Mouse (Mus musculus) testis, postnatal 10 days (tissue): ENCODE measurements at regions not wholly inside any gene's neighbourhood (a gene's known extent, or its start where the extent isn't known, plus 50 kb on each side); places are given as distances from the start of the nearest gene placed in this dataset.
A peak's percentile ranks its signal among the peaks of the same experiment; 100 is the strongest.

ENCODE experiments used
- DNase-seq: peaks from one replicate; pipeline ENCODE4 v3.0.0; 2021; ENCODE audit warnings: low spot score

GRCm38 (mm10) chr13:59962676-59963664 is 140.0 kb upstream of the Tut7 start:
- no peak for DNase-seq

DNA sequence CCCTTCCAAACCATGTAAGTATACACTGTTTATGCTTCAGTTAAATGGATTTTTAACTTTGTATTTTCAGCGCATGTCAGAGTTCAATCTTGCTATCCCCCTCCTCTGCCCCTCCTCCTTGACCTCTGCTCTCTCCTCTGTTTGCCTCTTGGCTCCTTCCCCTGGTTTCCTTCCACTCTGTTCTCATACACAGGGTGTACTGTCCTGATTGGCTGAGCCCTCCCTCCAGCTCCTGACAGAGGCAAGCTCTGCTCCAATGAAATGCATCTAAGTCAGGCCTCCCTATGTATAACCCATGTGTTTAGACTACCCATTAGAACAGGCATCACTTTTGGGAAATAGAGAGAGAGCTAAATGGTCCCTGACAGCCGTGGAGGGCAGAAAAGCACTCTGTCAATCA is 133.5 kb upstream of the Tut7 start:
- no peak for DNase-seq

DNA sequence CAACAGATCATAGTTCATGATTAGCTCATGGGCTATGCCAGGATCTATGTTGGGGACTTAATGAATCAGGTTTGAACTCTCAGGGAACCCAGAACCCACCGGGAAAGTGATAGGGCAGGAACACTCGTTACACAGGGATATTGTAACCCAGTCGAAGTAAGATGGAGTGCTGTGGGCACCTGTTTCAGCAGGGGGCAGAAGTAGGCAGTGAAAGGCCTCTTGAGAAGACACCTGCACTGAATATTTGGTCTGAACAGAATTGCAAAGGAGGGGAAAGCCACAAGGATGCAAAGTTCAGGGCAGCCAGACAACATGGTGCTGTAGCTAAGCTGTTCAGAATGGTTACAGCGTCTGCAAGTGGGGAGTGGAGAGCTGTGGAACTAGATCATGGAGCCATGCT is 129.9 kb upstream of the Tut7 start:
- no peak for DNase-seq

- DNase-seq: no peak
These were observed 129.2 kb upstream of the Tut7 start for GRCm38 (mm10) chr13:59952116-59952515.

GRCm38 (mm10) chr13:59950281-59950680 is 127.3 kb upstream of the Tut7 start:
- no peak for DNase-seq

DNA sequence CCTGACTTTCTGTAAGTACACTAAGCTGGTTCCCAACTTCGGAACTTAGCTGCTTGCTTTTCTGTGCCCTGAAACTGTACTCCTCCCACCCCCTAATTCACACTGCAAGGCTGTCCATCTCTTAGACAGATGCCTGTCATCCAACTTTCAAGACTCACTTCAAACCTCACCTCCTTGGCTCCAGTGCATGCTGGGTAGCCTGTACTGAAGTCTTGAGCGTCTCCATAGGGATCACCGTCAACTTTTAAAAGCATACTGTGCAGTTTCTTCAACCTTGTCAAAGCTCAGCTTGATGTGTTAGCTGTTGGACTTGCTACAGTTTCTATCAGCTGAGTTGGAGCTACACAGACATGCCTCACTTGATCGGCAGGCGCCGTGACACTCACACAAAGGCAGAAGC is 126.5 kb upstream of the Tut7 start:
- no peak for DNase-seq

DNA sequence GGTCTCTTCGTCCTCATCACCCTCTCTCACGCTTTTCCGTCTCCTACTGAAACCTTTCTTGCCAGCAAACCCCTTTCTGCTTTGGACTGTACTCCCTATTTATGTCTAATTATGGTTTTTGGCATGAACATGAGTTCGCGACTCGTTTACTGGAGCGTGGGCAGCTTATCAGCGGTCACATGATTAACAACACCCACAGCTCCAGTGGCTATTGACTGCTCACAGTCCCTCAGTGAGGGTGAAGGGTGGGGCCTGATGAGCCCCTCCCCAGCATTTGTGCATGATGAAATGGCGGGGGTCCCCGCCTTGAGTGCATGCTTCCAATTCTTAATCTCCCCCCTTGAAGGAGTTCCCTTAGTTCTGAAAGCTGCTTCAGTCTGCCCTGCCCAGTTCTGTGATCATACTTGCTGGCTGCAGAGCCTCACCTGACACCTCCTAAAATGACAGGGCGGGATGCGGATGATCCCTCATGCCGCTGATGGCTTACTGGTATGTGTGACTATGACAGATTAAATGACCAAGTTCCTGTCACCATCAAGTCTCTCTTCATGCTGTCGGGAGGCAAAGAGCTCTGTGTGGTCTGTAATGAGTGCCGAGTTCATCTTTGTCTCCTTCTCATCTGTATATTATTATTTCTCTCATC is 125.7 kb upstream of the Tut7 start:
- no peak for DNase-seq

DNA sequence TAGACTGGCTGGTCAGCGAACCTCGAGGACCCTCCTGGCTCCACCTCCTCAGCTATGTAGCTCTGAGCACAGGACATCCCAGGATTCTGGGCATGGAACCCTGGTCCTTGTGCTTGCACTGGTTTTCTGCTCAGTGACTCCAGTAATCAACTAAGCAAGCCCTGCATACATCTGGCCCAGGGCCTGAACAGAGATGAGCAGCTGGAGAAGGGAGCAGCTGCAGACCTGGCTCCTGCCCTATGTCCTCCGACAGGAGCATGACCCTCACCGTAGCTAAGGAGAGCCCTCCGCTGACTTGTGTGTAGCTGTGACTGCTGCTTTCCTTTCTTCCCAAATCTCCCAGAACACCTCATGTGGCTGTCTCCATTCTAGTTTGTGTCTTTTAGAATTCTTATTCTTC is 124.5 kb upstream of the Tut7 start:
- no peak for DNase-seq

DNA sequence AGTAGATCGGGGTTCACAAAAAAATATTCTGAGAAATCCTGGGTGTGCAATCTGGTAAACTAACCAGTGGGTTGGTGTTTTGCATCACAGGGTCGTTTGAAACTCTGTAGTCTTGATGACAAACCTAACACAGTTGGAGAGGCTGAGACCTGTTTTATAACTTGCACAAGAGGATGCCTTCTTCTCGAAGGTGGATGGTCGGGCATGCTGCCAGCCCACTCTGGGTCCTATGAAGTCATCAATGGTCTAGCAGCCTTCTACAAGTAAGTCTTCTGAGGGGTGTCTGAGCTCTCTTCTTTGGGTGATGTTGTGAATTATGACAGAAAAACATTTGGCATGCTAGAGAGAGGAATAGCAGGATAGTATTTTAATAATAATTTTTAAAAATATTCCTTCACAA is 123.6 kb upstream of the Tut7 start:
- no peak for DNase-seq

GRCm38 (mm10) chr13:59945631-59946030 is 122.7 kb upstream of the Tut7 start:
- no peak for DNase-seq

GRCm38 (mm10) chr13:59943602-59944140 is 120.7 kb upstream of the Tut7 start:
- no peak for DNase-seq

GRCm38 (mm10) chr13:59943020-59943419 is 120.1 kb upstream of the Tut7 start:
- no peak for DNase-seq

DNA sequence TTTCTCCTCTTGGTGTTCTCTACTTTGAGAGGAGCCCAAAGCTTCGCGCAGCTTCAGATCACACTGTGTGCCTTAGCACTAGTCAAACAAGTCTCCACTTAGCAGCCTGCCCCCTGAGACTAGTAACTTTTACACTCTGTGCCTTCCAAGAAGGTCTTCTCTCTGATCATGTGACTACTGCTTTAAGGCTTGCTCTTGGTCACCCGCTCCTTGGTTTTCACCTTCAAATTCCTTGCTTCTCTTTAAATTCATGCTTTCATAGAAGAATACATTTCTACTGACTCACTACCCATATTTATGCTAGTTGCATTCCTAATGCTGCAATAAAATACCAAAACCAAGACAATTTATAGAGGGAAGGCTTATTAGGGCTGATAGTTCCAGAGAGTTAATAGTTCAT is 118.6 kb upstream of the Tut7 start:
- DNase-seq: no peak

DNA sequence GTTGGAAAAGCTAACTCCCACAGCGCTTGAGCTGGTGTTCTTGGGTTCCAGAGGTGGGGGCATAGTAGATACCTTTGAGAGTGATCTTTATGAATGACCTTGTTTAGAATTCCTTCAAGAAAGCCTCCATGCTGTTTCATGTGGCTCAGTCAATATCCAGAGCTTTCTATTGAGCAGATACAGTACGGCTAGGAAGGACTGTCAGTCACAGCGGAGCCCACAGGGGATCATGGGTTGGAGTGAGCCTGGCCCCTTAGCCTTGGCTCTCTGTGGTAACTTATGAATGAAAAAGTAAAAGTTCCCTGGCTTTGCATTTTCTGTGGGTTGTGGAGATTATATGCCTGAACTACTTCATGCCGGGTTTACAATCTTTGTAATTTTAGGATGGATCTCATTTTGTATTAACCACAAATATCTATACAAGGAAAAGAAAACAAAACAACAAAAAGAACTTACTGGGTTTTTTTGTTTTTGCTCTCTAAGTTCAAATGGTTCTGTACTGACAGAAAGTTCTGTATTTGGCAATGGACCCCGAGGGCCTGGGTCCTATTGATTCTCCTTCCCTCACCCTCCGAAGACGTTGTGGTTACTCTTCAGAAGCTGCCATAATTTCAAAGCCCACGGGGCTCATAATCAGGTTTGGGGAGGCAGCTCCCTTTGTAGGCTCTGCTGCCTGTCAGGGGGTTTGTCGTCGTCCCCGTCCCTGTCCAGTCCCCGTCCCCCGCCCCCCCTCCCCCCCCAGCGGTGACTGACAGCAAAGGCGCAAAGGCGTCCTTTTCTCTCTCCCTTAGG is 117.7 kb upstream of the Tut7 start:
- no peak for DNase-seq

DNA sequence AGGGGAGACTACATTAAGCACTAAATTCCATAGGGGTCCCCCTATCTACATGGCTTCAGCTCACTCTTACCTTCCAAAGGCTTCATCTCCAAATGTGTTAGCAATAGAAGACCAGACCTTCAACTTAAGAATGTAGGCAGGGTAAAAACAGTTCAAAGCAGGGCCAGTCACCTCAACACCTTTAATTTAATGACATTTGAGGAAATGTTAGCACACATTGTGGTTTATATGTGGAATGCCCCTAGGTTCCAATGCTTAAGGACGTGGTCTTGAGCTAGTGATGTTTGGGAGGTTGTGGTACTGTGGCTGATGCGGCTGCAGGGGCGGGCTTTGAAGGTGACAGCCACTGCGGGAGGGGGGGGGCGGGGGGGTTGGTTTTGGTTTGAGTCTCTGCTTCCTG is 116.9 kb upstream of the Tut7 start:
- DNase-seq: no peak

- DNase-seq: no peak
These were observed 114.2 kb upstream of the Tut7 start for GRCm38 (mm10) chr13:59937147-59937546.

DNA sequence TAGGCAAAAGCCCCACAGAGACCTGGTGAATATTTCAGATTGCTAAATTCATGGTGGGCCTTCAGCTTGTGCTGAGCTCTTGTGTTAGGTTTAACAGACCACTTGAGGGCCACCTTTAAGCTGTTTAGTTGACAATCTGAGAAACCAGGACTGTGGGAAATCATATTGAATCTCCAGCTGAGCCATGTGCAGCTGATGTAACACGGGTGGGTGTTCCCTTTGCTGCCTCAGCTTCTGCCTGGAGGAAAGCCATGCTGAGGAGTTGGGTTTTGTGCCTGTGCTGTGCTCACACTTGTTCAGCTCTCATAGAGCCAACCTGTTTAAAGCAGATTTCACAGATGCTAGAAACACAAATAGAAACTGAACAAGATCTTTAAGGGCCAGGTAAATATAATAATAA is 111.6 kb upstream of the Tut7 start:
- DNase-seq: no peak

GRCm38 (mm10) chr13:59934093-59934492 is 111.1 kb upstream of the Tut7 start:
- no peak for DNase-seq

GRCm38 (mm10) chr13:59927379-59928111 is 104.6 kb upstream of the Tut7 start:
- DNase-seq: peak; percentile 50

DNA sequence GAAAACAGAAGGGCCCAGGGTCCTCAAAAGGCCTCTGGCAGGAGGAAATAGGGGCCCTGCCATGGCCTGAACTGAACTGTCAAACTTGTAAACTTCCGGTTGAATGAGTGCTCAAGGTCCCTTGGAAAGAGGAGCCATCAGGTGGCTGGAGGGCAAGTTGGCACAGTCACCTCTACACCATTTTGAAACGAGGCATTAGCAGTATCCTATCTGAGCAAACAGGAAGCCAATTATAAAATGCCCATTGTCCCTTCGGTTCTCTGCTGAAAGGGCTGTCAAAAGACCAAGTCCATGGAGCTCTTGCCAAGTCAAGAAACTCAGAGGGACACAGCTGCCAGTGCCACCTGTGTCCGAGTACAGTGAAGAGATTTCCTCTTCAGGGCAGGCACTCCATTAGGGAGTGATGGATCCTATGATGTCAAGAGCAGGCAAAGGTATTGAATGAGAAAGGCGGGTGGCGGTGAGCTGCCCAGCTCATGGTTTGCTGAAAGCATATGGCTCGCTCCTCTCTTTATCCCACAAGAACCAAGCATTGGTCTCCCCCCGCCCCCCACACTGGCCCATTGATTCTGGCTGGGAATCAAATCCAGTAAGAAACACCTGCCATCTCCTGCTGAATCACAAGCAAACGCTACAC is 103.0 kb upstream of the Tut7 start:
- DNase-seq: no peak

- DNase-seq: no peak
These were observed 94.2 kb upstream of the Tut7 start for GRCm38 (mm10) chr13:59917185-59917584.
